Mouse (Mus musculus) cerebral cortex, adult 2 months (tissue): ENCODE measurements around the gene Tcaf2.

Experiments
- WGBS: fragments of 180-500 bp; shearing (Covaris S2); methylation state at CpG from one replicate; pipeline ENCODE4 v1.1.7; 2018; 5-methylcytosine and 5-hydroxymethylcytosine counted together

Gene Tcaf2

GRCm38 (mm10) chr6:42644912-42645549, at the start of gene Tcaf2:
Tcaf2 (minus strand) TSS chr6:42645254.
- 2% methylated on average over 23 of the region's 23 CpGs for WGBS

DNA sequence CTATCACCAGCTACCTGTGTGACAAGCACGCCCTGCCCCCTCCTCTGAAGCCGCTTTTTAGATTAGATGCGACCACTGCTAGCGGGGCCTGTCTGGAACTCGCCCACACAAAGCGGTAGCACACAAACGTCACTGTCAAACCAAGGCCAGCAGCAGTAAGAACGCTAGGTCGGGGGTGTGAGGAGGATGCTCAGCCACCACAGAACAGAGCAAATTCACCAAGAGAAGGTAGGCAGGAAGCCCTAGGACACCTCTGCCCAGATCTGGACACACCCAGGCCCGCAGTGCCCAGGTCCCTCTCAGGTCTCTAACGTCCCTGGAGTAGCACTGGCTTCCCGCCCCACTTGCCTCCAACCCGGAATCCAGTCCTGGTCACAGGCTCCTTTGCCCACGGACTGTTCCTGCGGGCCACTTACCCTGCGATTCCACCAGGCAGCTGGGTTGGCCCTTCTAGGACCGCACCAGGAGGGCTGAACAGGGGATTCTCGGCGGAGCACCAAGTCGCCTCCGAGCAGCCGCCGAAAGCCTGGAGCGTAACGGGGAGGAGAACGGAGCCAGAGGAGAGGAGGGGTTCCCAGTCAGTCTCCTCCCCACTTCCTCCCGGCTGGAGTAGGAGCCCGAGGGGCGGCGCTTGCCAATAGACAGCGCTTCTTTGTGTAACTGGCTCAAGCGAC, 47.6 kb upstream of the Tcaf2 start:
- under 1% methylated on average over 32 of the region's 32 CpGs for WGBS

DNA sequence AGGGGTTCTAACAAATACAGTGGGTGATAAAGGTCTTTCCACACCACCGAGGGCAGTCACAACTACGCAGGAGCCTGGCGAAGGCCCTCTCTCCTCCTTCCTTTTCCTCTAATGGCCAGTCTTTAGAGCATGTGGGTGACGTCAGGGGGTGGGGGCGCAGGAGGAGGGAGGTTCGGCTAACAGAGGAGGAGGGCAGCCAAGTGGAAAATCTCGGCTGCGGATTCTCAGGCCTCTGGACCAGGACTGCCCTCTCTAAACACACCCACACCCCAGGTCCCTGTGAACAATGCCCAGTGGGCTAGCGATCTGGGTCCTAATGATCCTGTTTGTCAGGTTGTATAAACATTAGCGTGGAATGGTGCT, 47.1 kb upstream of the Tcaf2 start:
- WGBS = under 1% methylated on average over 10 of the region's 10 CpGs

- 80% methylated on average over 5 of the region's 5 CpGs for WGBS
Observed at GRCm38 (mm10) chr6:42687907-42688306, 42.9 kb upstream of the Tcaf2 start.

- 44% methylated on average over 7 of the region's 7 CpGs for WGBS
Observed at GRCm38 (mm10) chr6:42680077-42680476, 35.0 kb upstream of the Tcaf2 start.

GRCm38 (mm10) chr6:42676011-42676410, 31.0 kb upstream of the Tcaf2 start:
- WGBS = 94% methylated on average over 3 of the region's 3 CpGs

GRCm38 (mm10) chr6:42671767-42672166, 26.7 kb upstream of the Tcaf2 start:
- WGBS = 91% methylated on average over 1 of the region's 1 CpGs

DNA sequence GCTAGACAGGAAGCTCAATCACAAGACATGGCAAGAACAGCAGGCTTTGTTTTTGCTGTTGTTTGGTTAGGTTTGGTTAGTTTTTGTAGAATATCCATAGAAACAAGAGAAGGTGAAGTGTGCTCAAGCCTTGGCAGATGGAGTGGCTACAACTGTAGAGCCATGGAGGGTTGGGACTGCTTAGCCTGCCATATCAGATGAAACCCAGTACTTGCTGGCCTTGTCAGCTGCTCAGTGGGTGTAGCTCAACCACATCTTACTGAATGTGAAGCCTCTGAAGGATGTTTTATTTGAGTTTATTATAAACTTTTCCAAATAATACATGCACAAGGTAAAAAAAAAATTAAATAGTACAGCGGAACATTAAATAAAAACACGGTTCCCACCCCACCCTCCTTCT, 22.7 kb upstream of the Tcaf2 start:
- WGBS = 64% methylated on average over 2 of the region's 2 CpGs

- WGBS = 44% methylated on average over 2 of the region's 2 CpGs
Observed at GRCm38 (mm10) chr6:42661739-42662138, 16.7 kb upstream of the Tcaf2 start.

GRCm38 (mm10) chr6:42634393-42634792, 10.7 kb downstream of the Tcaf2 start:
- WGBS = 90% methylated on average over 5 of the region's 5 CpGs

DNA sequence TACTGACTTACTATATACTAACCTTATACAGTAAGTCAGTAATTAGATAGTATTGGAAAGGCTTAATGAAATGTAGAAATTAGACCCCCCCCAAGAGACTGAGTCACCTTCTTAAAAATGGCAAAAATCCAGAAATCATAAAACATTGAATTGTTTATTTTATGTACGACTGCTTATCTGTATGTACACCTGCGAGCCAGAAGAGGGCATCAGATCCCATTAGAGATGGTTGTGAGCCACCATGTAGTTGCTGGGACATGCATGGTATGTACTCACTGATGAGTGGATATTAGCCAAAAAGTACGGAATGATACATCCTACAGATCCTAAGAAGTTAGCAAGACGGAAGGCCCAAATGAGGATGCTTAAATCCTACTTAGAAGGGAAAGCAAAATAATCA, 13.7 kb downstream of the Tcaf2 start:
- 73% methylated on average over 4 of the region's 4 CpGs for WGBS

- WGBS = 85% methylated on average over 2 of the region's 2 CpGs
Observed at GRCm38 (mm10) chr6:42616904-42617303, 28.1 kb downstream of the Tcaf2 start.

DNA sequence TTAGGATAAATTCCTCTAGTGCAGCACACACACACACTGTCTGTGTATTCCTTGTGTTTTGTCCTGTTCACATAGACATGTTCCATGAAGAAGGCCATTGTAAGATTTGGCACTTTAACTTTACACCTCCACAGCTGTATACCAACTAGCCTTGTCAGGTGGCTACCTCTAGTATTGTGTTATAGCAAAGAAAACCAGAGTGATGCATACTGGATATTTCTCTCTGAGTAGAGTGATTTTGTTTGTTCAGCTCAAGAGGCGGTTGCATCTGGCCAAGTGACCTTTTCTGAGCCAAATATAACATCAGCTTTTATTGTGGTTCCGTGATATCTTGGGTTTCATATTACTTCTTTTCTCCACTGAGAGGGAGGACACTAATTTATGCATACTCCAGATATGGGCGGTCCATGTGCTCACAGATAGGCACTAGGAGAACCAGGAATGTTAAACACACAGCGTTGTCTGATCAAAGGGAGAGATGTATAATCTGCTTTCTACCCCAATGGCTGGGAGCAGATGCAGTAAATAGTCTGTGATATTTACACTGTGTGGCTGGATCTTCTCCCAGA, 34.0 kb downstream of the Tcaf2 start:
- 54% methylated on average over 4 of the region's 4 CpGs for WGBS

DNA sequence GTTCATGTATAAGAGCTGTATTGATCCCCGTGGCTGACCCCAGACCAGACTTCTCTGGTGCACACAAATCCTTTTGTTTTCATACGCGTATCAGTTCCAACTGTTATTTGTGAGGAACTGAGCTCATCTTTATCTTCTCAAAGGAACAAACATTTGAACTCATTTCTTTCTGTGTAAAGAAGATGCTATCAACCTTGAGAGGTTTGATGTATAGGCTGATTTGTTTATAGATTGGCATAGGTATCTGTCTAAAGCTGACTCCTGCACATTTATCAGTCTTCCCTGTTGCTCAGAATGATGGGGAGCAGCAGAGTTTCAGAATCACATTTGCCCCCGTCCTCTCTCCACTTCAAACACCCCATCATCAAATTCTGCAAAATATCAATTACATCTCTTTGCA, 47.5 kb downstream of the Tcaf2 start, which contains the start of gene Tcaf3:
Gene Tcaf3 (minus strand): TSS at position 101 of the 400 bp plus-strand sequence.
- 77% methylated on average over 4 of the region's 4 CpGs for WGBS

DNA sequence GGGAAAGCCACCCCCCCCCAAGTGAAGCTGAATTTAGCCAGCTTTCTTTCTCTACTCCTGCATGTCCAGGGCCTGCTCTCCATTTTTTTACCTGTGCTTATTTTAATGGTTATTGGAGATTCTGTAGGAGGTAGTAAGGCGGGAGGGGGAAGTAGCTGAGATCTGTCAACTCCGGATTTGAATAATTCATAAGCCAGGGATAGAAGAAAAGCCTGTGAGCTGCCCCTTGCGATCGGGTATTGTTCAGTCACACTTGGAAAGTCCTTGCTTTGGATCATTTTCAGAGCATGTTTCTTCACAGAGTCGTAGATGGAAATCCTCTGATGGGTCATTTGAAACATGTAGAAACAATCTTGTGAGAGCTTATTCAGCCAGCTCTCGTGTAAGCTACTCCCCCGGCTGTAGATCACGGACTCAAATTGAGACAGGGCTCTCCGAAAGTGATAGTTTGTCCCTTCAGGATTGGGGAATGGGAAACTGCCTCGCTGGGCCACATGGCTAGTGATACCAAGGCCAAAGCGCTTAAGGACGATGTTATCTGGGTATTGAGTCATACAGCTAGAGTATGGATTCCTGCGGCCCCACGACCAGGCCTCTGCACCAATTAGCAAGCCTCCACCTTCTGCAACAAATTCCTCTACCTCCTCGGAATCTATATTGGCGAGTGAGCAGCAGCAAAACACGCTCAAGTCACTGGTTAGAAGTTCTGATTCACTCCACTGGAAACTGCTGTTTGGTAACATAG, 51.7 kb downstream of the Tcaf2 start:
- WGBS = 72% methylated on average over 17 of the region's 17 CpGs

DNA sequence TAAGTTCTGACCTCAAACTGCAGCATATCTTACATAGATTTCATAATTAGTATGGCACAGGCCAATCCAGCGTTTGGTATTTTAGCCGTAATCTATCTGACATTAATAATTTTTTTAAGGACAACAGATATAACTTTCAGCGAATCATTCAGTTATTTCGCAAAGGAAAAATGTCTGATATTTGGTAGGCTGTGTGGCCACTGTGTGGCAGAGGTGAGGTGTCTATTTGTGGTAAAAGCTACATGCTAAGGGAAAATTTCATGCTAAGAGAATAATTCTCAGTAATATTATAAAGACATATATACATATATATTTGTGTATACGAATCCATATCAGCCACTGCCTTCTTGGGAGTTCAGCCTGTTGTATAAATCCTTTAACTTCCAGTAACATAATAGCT, 58.5 kb downstream of the Tcaf2 start:
- WGBS = 85% methylated on average over 5 of the region's 5 CpGs

DNA sequence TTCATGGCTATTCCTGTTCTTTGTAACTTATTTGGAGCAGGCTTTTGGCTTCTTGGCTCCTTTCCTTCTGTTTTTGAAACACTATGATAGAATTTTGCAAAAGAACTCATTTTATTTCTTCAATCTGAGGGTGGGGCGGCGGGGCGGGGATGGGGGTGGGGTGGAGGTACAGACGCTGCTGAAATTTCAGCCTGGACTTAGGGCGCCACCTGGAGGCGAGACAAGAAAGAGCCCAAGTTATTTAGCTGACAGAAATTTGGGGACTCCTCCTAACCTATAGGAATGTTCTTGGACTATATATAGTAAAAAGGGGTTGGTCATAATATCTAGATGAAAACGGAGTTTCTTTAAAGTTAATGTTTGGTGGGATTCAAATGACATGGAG, 61.6 kb downstream of the Tcaf2 start:
- under 1% methylated on average over 7 of the region's 7 CpGs for WGBS

GRCm38 (mm10) chr6:42582741-42583487, 62.1 kb downstream of the Tcaf2 start:
- WGBS = 52% methylated on average over 9 of the region's 9 CpGs

DNA sequence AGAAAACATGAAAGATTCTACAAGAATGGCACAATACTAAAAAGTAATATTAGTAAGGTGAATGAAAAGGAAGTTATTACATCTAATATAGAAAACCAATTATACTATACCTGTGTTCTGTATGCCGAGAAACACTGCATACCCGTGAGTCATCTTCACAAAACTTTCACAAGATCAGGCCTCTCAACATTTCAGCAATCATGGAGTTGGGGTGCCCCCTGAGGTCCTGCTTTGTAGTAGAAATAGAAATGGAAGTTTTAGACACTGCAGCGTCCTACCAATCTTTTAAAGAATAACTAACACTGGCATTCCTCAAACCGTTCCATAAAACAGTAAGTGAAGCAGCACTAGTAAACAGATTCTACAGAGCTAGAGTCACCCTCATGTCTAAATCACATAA, 66.4 kb downstream of the Tcaf2 start:
- 67% methylated on average over 4 of the region's 4 CpGs for WGBS

- whole genome bisulfite sequencing = 97% methylated on average over 2 of the region's 2 CpGs
Observed at GRCm38 (mm10) chr6:42577433-42577832, 67.6 kb downstream of the Tcaf2 start.
